In the genomic region with DNA sequence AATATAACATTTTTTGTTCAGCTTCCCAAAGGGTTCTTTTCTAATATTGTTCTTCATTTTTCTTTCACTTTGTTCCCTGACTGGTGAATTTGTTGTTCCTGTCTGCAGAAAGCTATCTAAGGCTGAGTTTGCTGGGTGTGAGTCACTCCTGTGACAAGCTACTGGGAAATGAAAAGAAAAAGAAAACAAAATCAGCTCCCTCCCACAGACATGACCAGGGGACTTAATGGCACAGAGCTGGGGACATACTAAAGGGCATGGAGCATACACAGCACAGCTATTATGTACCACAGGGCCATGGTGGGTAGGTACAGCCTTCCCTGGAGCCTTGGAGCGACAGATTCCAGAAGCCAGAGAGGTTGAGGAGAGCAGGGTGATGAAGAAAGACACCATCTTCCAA, we compare ENCODE assay signal across 16 mouse cellular contexts.
DNase-seq lines count a peak whose midpoint lies in the region; ATAC-seq and TF ChIP-seq lines count a peak whose summit lies in the region.
"Had no signal": no experiment of that assay in that cellular context is flagged by ENCODE, and none has a peak within 500 bp of the region (broad histone marks: within the 10 kb centered on the region; RNA-seq: fewer than 3 reads in every experiment).

No protein-coding gene starts in this region.

- in situ Hi-C loops in Patski (cut with MboI; ENCODE audit: low pct_unique_long_range_greater_than_20kb): no loop called here

- DNase-seq in heart, adult 2 months: no peak
- no peak for DNase-seq in heart, postnatal 10 days
- no peak for DNase-seq in limb, embryonic 10.5 days (ENCODE audit: low spot score)
- DNase-seq in Patski (ENCODE audit: low read depth, low spot score): peak; percentile 34
- no peak for DNase-seq in urinary bladder, adult 2 months (ENCODE audit: low spot score)
- DNase-seq in kidney, adult 9 months: no peak
- DNase-seq: cerebellum, adult 9-10 months; kidney, postnatal 25 days; lung, postnatal 10 days; retina, postnatal 1 day; spleen, adult 18-20 months had no signal

- POLR2A ChIA-PET in Patski (lab: Charles Lee): no interaction called here

- CTCF ChIA-PET in Patski (lab: Charles Lee): interaction anchor here (1.5 to 1.6 kb wide), 2 partner anchors 12 to 43 kb away, joined by 3 read pairs; no protein-coding TSS in a partner anchor

- H3K79me2 ChIP-seq in heart, adult 2 months (replicated peaks; ENCODE audit: control insufficient read depth, insufficient read depth, low read length): peaks cover 5% of the 10 kb centered on the region
- H3K79me2 ChIP-seq in macrophage (ENCODE audit: inconsistent target): no peaks in the 10 kb centered on the region; the same call in 1 of the 2 replicates

- no peaks in the 10 kb centered on the region for H3K9me3 ChIP-seq in limb, embryonic 15.5 days
- no peaks in the 10 kb centered on the region for H3K9me3 ChIP-seq in limb, embryonic 10.5 days (replicated peaks)
- H3K9me3 ChIP-seq: hindbrain, embryonic 15.5 days; midbrain, embryonic 13.5 days; neural tube, embryonic 12.5 days had no signal

- H3K36me3 ChIP-seq in heart, adult 2 months (ENCODE audit: control insufficient read depth, insufficient read depth, low read length): peaks cover 3% of the 10 kb centered on the region
- H3K36me3 ChIP-seq in limb, embryonic 15.5 days: no peaks in the 10 kb centered on the region
- H3K36me3 ChIP-seq in limb, embryonic 10.5 days: no peaks in the 10 kb centered on the region
- no peaks in the 10 kb centered on the region for H3K36me3 ChIP-seq in macrophage (ENCODE audit: inconsistent target)
- H3K36me3 ChIP-seq: hindbrain, embryonic 15.5 days; midbrain, embryonic 13.5 days; neural tube, embryonic 12.5 days had no signal

- peak overlapping the region; percentile 65 for H3K9ac ChIP-seq in heart, adult 2 months (ENCODE audit: low read depth, low read length)
- H3K9ac ChIP-seq in limb, embryonic 15.5 days: no peak overlapping the region
- H3K9ac ChIP-seq: hindbrain, embryonic 15.5 days; midbrain, embryonic 13.5 days; neural tube, embryonic 12.5 days had no signal

- H3K4me1 ChIP-seq in heart, adult 2 months (ENCODE audit: control insufficient read depth, insufficient read depth, low read length): peaks cover 3% of the 10 kb centered on the region
- no peaks in the 10 kb centered on the region for H3K4me1 ChIP-seq in limb, embryonic 15.5 days
- no peaks in the 10 kb centered on the region for H3K4me1 ChIP-seq in limb, embryonic 10.5 days
- H3K4me1 ChIP-seq: hindbrain, embryonic 15.5 days had no signal

- no peak for TF ChIP-seq EP300 in heart, adult 2 months (IDR thresholded peaks at IDR 0.05; ENCODE audit: insufficient read depth, low read depth, low read length)

- no peak overlapping the region for H3K4me2 ChIP-seq in limb, embryonic 15.5 days
- H3K4me2 ChIP-seq: hindbrain, embryonic 15.5 days; midbrain, embryonic 13.5 days; neural tube, embryonic 12.5 days had no signal

- H3K27ac ChIP-seq in heart, adult 2 months: no peak overlapping the region
- peak overlapping the region; percentile 17; the same call in 1 of the 2 replicates for H3K27ac ChIP-seq in limb, embryonic 15.5 days
- no peak overlapping the region for H3K27ac ChIP-seq in limb, embryonic 10.5 days
- peak overlapping the region; percentile 54 for H3K27ac ChIP-seq in macrophage
- H3K27ac ChIP-seq: hindbrain, embryonic 15.5 days; midbrain, embryonic 13.5 days; neural tube, embryonic 12.5 days had no signal

- intact Hi-C loops in heart, adult 2 months (cut with DNase I): no loop called here
- intact Hi-C loops in heart, postnatal 10 days (cut with DNase I): no loop called here

- H3K4me3 ChIP-seq in heart, adult 2 months: no peak overlapping the region
- H3K4me3 ChIP-seq in limb, embryonic 15.5 days: no peak overlapping the region
- no peak overlapping the region for H3K4me3 ChIP-seq in limb, embryonic 10.5 days
- H3K4me3 ChIP-seq in macrophage (ENCODE audit: inconsistent target): no peak overlapping the region
- H3K4me3 ChIP-seq: hindbrain, embryonic 15.5 days; midbrain, embryonic 13.5 days; neural tube, embryonic 12.5 days had no signal

- no peak for ATAC-seq in limb, embryonic 15.5 days (ENCODE audit: insufficient number of reproducible peaks, low FRiP score, low TSS enrichment, low read depth)
- peak; percentile 69 for ATAC-seq in Patski
- ATAC-seq: midbrain, embryonic 13.5 days had no signal

- no peak for TF ChIP-seq POLR2A in heart, adult 2 months (IDR thresholded peaks at IDR 0.05; ENCODE audit: insufficient read depth, low read depth, low read length)

- 75% methylated on average over 1 of the region's 1 CpGs for WGBS in heart, adult 2 months
- WGBS in limb, embryonic 15.5 days: 94% methylated on average over 1 of the region's 1 CpGs
- 93% methylated on average over 1 of the region's 1 CpGs for WGBS in limb, embryonic 10.5 days
- 100% methylated on average over 1 of the region's 1 CpGs for WGBS in macrophage (ENCODE audit: missing documents)

- TF ChIP-seq CTCF in heart, adult 2 months (IDR thresholded peaks at IDR 0.05): no peak
- no peak for TF ChIP-seq CTCF in Patski (IDR thresholded peaks at IDR 0.05)

- no peaks in the 10 kb centered on the region for H3K27me3 ChIP-seq in heart, adult 2 months (ENCODE audit: control insufficient read depth, insufficient read depth, low read length)
- H3K27me3 ChIP-seq in limb, embryonic 15.5 days: no peaks in the 10 kb centered on the region
- H3K27me3 ChIP-seq in limb, embryonic 10.5 days (ENCODE audit: low read depth, poor library complexity, severe bottlenecking): no peaks in the 10 kb centered on the region
- H3K27me3 ChIP-seq in Patski: no peaks in the 10 kb centered on the region
- H3K27me3 ChIP-seq: hindbrain, embryonic 15.5 days; midbrain, embryonic 13.5 days; neural tube, embryonic 12.5 days had no signal

Comparison
In these comparisons a context has a peak if more than half of its experiments do, and no peak if none do; other contexts are left out.
1. H3K27ac ChIP-seq: peak in limb, embryonic 15.5 days (single experiment) and macrophage (single experiment); none in heart, adult 2 months (single experiment) and limb, embryonic 10.5 days (single experiment).